32 mouse cellular contexts compared by ENCODE assay signal in the genomic region with DNA sequence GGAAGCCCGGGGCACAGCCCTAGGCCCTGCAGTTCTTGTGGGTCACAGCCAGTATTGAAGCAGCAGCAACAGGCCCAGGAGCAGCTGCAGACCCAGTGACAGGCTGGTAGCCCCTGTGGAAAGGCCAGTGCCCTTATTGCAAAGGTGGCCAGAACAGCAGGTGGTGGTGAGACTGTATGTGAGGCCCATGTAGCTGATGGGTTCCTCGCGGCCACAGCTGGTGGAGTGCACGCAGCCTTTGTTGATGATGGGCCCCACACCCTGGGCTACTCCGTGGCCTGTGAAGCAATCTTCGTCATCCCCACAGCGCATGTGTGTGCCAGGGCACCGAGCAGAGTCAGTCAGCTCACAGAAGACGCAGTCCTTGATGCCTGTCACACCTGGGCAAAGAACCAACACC. TPM values are rescaled to one million over a fixed set of nuclear protein-coding genes. Genes with fewer than 3 reads are reported as not detected.
"Had no signal": no experiment of that assay in that cellular context is flagged by ENCODE, and none has a peak within 500 bp of the region (broad histone marks: within the 10 kb centered on the region; RNA-seq: fewer than 3 reads in every experiment).

No protein-coding gene starts in this region.

- H3K9me3 ChIP-seq: limb, embryonic 12.5 days; limb, embryonic 15.5 days; lung, embryonic 15.5 days; megakaryocyte, embryonic 14.5 days; midbrain, embryonic 10.5 days; midbrain, embryonic 13.5 days; neural tube, embryonic 13.5 days; stomach, embryonic 15.5 days had no signal

- H3K27me3 ChIP-seq: limb, embryonic 12.5 days; limb, embryonic 15.5 days; lung, embryonic 15.5 days; megakaryocyte, embryonic 14.5 days; midbrain, embryonic 13.5 days; neural tube, embryonic 13.5 days; stomach, embryonic 15.5 days had no signal

- H3K4me3 ChIP-seq: limb, embryonic 12.5 days; limb, embryonic 15.5 days; lung, embryonic 15.5 days; megakaryocyte, embryonic 14.5 days; midbrain, embryonic 10.5 days; midbrain, embryonic 13.5 days; myocyte; neural tube, embryonic 13.5 days; stomach, embryonic 15.5 days had no signal

- ATAC-seq: midbrain, embryonic 13.5 days; midbrain, embryonic 16.5 days had no signal

- H3K27ac ChIP-seq: limb, embryonic 12.5 days; limb, embryonic 15.5 days; liver, embryonic 14.5 days; lung, embryonic 15.5 days; midbrain, embryonic 10.5 days; midbrain, embryonic 13.5 days; neural tube, embryonic 13.5 days; stomach, embryonic 15.5 days had no signal

- H3K4me2 ChIP-seq: limb, embryonic 12.5 days; limb, embryonic 15.5 days; liver, embryonic 11.5 days; lung, embryonic 15.5 days; midbrain, embryonic 13.5 days; neural tube, embryonic 13.5 days; stomach, embryonic 15.5 days had no signal

- H3K9ac ChIP-seq: limb, embryonic 12.5 days; limb, embryonic 15.5 days; liver, embryonic 14.5 days; lung, embryonic 15.5 days; midbrain, embryonic 13.5 days; neural tube, embryonic 13.5 days; stomach, embryonic 15.5 days had no signal

- DNase-seq: kidney, adult 9 months; kidney, postnatal 14 days; kidney, postnatal 4 days; layer of hippocampus, adult 9-11 months; lung, adult 18-20 months; lung, postnatal 10 days; lung, postnatal 36 days; retina, postnatal 1 day; right cerebral cortex, postnatal 25 days; spleen, adult 18-20 months; thymus, adult 2 months; thymus, postnatal 14 days; thymus, postnatal 4 days had no signal

RNA-seq across cellular contexts. Expression of a gene that starts 0.5 kb away (rescaled TPM):
- total RNA-seq: layer of hippocampus, adult 18-20 months; layer of hippocampus, postnatal 25 days; left cerebral cortex, adult 18-20 months; left cerebral cortex, postnatal 25 days; monocyte, adult 5-6 weeks; neutrophil, adult 5-6 weeks had no signal
- polyA plus RNA-seq: kidney, embryonic 16.5 days; limb, embryonic 12.5 days; limb, embryonic 15.5 days; liver, embryonic 11.5 days; liver, embryonic 14.5 days; lung, embryonic 15.5 days; midbrain, embryonic 10.5 days; midbrain, embryonic 13.5 days; midbrain, embryonic 16.5 days; myocyte; neural tube, embryonic 13.5 days; stomach, embryonic 15.5 days; thymus, adult 2 months had no signal
